Mouse (Mus musculus) heart, embryonic 10.5 days (tissue): ENCODE data around the gene Ripk1. TPM values are rescaled to one million over a fixed set of nuclear protein-coding genes. Genes with fewer than 3 reads are reported as not detected.
"Not testable (repeated sequence)": the region's sequence is repeated elsewhere in the genome, so short reads cannot be mapped to it uniquely, and the experiment has no call there.

Experiments
- DNase-seq: peaks from one replicate; pipeline ENCODE4 v3.0.0-alpha.2; 2017; ENCODE audit warnings: low spot score
- H3K27ac ChIP-seq: fragments of 300-500 bp; sonication (generic); 2 replicates; pipeline ENCODE4 v1.5.1; 2016; ENCODE audit warnings: mild to moderate bottlenecking
- H3K27me3 ChIP-seq: fragments of 300-500 bp; sonication (generic); 2 replicates; pipeline ENCODE4 v1.6.1; 2016; ENCODE audit warnings: mild to moderate bottlenecking; ENCODE audit not compliant: poor library complexity, insufficient read depth, severe bottlenecking
- H3K36me3 ChIP-seq: fragments of 300-500 bp; sonication (generic); 2 replicates; pipeline ENCODE4 v1.6.1; 2016; ENCODE audit warnings: mild to moderate bottlenecking, moderate library complexity
- H3K4me1 ChIP-seq: fragments of 300-500 bp; sonication (generic); 2 replicates; pipeline ENCODE4 v1.6.1; 2016; ENCODE audit warnings: mild to moderate bottlenecking
- H3K4me3 ChIP-seq: fragments of 300-500 bp; sonication (generic); 2 replicates; pipeline ENCODE4 v1.5.1; 2016; ENCODE audit warnings: mild to moderate bottlenecking, moderate library complexity
- H3K9me3 ChIP-seq: fragments of 300-500 bp; sonication (generic); 2 replicates; pipeline ENCODE4 v1.6.1; 2016; ENCODE audit warnings: mild to moderate bottlenecking, moderate library complexity
- WGBS: fragments of 180-500 bp; shearing (Covaris S2); methylation state at CpG from one replicate; pipeline ENCODE4 v1.1.7; 2016; 5-methylcytosine and 5-hydroxymethylcytosine counted together
- polyA plus RNA-seq: library from polyadenylated mRNA; unstranded; fragments of >200 nt; fragmentation: Nextera tagmentation; extraction: Ambion mirVana; gene quantifications from 2 replicates; pipeline ENCODE4 v1.2.1, GENCODE M21; 2016

The Ripk1 gene
- polyA plus RNA-seq, 1 experiment from 2014 or later, result 13.4 TPM

DNA sequence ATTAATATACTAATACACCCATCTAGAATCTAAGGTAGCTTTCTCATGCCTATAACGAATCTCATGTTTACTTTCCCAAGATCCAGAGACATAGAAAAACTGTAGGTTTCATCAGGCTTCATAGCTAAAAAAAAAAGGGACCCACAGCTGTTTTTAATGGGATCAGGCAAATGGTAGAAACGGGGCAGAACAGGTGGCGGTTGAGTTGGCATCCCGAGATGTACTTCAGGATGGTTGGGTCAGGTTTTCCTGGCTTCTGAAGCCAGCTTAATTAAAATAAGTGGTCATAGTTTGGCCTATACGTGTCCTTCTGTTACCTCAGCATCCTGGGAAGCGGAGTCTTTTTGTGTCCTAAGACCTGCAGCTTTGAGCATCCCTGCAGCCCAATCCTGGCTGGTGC lies 69.7 kb downstream of the Ripk1 start:
- no peaks in the 10 kb centered on the region for H3K27me3 ChIP-seq
- H3K4me3 ChIP-seq, result no peak overlapping the region
- H3K27ac ChIP-seq, result no peak overlapping the region
- H3K9me3 ChIP-seq, result no peaks in the 10 kb centered on the region
- peaks cover 19% of the 10 kb centered on the region for H3K4me1 ChIP-seq
- DNase-seq, result no peak
- 86% methylated on average over 6 of the region's 6 CpGs for WGBS
- peaks cover 14% of the 10 kb centered on the region; the same call in 1 of the 2 replicates for H3K36me3 ChIP-seq

DNA sequence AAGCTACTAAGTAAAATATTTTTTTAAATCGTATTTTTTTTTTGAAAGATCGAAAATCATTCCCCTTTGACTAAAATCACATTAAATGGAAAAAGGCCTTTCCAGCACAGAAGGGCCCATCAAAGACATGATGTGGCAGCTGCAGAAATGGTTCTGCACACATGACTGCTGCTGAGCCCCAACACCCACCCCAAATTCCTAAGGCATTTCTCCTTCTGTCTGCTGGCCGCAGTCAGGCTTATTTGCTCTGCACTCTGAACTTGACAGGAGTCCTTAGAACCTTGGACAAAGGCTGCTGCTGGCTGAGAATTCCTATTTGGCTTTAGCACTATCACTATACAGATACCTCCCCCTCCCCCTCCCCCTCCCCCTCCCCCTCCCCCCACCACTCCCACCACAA lies 70.7 kb downstream of the Ripk1 start:
- H3K9me3 ChIP-seq, result no peaks in the 10 kb centered on the region
- no peaks in the 10 kb centered on the region for H3K27me3 ChIP-seq
- DNase-seq, result no peak
- no peak overlapping the region for H3K4me3 ChIP-seq
- peaks cover 19% of the 10 kb centered on the region for H3K4me1 ChIP-seq
- 73% methylated on average over 3 of the region's 3 CpGs for WGBS
- H3K36me3 ChIP-seq, result peaks cover 14% of the 10 kb centered on the region; the same call in 1 of the 2 replicates
- no peak overlapping the region for H3K27ac ChIP-seq

DNA sequence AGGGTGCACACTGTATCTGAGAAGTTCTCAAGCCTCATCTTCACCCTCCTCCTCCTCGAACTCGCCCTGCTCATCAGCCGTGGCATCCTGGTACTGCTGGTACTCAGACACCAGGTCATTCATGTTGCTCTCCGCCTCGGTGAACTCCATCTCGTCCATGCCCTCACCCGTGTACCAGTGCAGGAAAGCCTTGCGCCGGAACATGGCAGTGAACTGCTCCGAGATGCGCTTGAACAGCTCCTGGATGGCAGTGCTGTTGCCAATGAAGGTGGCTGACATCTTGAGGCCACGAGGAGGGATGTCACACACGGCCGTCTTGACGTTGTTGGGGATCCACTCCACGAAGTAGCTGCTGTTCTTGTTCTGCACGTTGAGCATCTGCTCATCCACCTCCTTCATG lies 72.3 kb downstream of the Ripk1 start:
- H3K9me3 ChIP-seq, H3K36me3 ChIP-seq, DNase-seq, H3K27me3 ChIP-seq, H3K4me3 ChIP-seq, H3K27ac ChIP-seq: not testable (repeated sequence)
- 89% methylated on average over 11 of the region's 17 CpGs for WGBS
- peaks cover 25% of the 10 kb centered on the region for H3K4me1 ChIP-seq

DNA sequence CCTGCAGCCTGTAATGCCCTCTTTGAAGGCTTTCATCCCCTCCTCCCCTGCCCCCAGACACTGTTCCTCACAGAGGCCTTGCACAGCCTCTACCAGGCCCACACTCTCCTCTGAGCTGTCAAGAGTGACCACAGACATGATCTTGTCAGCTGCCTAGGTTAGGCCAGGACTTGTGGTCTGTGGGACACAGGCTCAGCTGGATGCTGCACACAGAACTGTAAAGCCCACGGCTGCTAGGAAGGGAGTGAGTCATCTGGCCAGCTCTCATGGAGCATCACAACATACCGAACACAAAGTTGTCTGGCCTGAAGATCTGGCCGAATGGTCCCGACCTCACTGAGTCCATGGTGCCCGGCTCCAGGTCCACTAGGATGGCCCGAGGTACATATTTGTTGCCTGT lies 73.7 kb downstream of the Ripk1 start:
- peaks cover 17% of the 10 kb centered on the region for H3K4me1 ChIP-seq
- not testable (repeated sequence) for H3K4me3 ChIP-seq, H3K9me3 ChIP-seq, H3K27ac ChIP-seq, H3K36me3 ChIP-seq, DNase-seq
- WGBS, result 84% methylated on average over 6 of the region's 6 CpGs
- H3K27me3 ChIP-seq, result peaks cover 16% of the 10 kb centered on the region; the same call in 1 of the 2 replicates

DNA sequence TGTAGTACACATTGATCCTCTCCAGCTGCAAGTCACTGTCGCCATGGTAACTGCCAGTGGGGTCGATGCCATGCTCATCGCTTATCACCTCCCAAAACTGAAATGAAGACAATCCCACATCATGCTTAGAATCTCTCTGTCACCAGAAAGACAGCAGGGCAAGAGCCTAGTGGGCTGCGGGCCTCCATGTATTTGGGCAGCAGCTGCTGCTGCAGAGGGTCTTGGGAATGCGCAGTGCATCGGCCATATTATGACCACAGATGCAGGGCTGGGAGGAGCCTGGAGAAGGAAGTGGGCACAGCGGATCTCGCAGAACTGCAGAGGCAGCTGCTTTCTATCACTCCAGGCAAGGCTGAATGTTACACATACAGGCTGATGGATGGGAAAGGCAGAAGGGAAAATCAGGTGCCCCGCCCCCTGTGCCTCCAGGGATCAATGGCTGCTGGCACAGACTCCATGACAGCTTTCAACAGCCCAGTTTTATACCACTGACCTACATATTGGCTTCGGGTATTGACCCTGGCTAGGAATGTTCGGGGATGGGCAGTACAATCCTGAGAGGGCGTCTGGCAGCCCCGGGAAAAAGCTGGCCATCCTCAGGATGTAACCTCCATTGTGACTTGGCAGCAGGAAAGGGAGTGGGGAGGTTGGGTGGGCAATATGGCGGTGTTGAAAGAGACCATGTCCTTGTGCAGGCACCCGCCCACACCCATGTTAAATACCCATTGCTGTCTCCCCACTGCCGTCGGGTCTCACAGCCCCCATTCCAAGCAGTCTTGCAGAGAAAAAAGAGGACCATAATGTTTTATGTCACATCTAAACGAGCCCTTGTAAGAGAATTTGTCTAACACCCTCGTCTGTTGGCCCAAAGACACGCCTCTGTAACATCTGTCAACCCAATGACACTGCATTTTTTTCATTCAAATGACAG lies 74.7 kb downstream of the Ripk1 start:
- no peaks in the 10 kb centered on the region for H3K9me3 ChIP-seq
- H3K4me3 ChIP-seq, result peak overlapping the region; percentile 81
- H3K27ac ChIP-seq, result 0 out of 2 replicates have a peak overlapping the region, but pooled peaks have one; percentile 4
- WGBS, result 55% methylated on average over 20 of the region's 20 CpGs
- peaks cover 17% of the 10 kb centered on the region for H3K4me1 ChIP-seq
- H3K27me3 ChIP-seq, result peaks cover 16% of the 10 kb centered on the region; the same call in 1 of the 2 replicates
- DNase-seq, result no peak
- H3K36me3 ChIP-seq, result peaks cover 7% of the 10 kb centered on the region; the same call in 1 of the 2 replicates

DNA sequence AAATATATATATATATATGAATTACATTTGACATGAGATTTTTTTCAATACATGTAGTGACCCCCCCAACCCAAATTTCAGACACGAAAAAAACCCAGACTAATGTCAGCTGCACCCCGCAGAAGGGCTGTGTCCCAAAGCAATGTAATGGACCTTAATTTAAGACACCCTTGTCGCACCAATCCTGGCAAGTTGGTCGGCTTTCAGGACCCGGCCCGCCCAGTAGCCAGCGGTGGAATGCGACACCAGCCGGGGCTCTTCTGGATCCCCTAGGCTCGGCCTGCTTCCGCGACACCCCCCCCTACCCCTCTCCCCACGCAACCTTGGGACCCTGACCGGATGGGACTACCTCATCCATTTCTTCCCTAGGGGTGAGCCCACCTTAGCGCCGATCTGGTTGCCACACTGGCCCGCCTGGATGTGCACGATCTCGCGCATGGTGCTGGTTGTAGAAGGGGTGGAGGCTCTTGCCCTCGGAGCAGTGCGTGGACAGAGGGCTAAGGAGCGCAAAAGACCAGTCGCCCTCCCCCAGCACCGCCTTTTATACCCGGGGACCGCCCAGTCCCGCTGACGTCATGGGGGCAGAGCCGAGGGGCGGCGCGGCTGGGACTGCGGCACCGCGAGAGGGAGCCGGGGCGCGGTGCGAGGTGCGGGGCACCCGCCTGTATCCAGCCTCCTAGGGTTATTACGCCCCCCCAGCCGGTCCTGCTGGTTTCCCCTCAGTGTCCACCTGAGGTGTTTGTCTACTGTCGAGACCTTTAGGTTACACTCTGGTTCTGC lies 75.5 kb downstream of the Ripk1 start, which contains the start of gene Tubb2a:
TSS of gene Tubb2a (minus strand) at position 516 of the 780 bp plus-strand sequence.
- H3K36me3 ChIP-seq, result peaks cover 7% of the 10 kb centered on the region; the same call in 1 of the 2 replicates
- H3K4me3 ChIP-seq, result peak within 1 kb of the TSS; percentile 81
- H3K4me1 ChIP-seq, result peaks cover 17% of the 10 kb centered on the region
- peak within 1 kb of the TSS; percentile 87 for H3K27ac ChIP-seq
- under 1% methylated on average over 45 of the region's 45 CpGs for WGBS
- peak; percentile 94 for DNase-seq
- no peaks in the 10 kb centered on the region for H3K9me3 ChIP-seq
- peaks cover 16% of the 10 kb centered on the region; the same call in 1 of the 2 replicates for H3K27me3 ChIP-seq

DNA sequence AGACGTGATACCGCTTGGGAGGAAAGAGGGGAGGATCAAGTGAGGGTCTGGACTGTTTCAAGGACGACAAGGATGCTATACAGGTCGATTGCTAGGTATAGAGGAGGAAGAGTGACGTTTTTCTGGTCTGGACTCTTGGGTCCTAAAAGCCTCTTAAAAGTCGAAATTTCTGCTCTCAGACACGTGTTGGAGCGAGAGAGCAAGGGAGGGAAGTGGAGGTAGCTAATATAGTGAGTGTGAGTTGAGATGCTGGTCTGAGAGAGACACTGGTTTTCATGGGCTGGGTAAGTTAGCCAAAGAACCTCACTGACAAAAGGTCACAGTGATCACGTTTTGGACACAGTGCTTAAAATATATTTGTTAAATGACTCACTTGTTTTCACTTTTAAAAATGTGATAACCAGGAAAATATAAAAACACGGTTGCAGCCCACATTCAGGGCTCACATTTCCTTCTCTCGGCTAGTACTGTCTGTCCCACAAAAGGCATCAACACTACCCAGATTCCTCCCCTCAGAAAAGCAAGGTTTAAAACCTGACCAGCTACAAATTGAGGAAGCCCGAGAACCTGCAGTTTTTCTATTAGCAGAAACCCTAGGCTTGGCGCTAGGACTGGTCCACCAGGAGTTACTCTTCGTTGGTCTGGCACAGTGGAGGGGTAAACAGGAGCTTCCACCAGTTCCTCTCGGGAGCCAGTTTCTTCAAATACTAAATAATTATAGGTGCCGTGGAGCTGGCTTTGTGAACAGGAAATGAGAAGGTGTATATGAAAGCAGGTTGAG lies 76.5 kb downstream of the Ripk1 start:
- Histone ChIP-seq H3K9me3 (no peaks in the 10 kb centered on the region), H3K27me3 (peaks cover 16% of the 10 kb centered on the region; the same call in 1 of the 2 replicates), H3K4me3 (peak overlapping the region; percentile 81), H3K36me3 (peaks cover 7% of the 10 kb centered on the region; the same call in 1 of the 2 replicates), H3K27ac (peak overlapping the region; percentile 87), H3K4me1 (peaks cover 17% of the 10 kb centered on the region)
- no peak for DNase-seq
- WGBS, result 38% methylated on average over 16 of the region's 16 CpGs

DNA sequence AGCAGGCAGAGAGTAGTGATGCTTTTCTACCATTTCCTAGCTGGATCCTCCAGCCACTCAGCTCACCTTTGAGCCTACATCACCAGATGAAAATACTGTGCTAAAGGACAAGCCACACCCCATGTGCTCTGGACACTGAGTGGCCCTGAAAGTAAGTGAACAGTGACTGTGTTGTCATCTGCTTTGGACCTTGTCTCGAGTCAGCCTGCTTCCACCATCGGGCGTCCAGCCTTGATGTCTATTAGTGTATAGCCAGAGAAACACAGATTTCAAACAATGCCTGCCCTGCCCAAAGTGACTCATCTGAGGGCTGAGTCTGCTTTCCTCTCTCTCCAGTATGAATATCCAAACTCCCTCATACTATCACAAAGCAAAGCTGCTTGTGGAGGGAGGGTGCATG lies 77.6 kb downstream of the Ripk1 start:
- Histone ChIP-seq H3K4me3 (no peak overlapping the region), H3K27ac (no peak overlapping the region), H3K36me3 (peaks cover 7% of the 10 kb centered on the region; the same call in 1 of the 2 replicates), H3K27me3 (peaks cover 16% of the 10 kb centered on the region; the same call in 1 of the 2 replicates), H3K9me3 (no peaks in the 10 kb centered on the region), H3K4me1 (peaks cover 17% of the 10 kb centered on the region)
- no peak for DNase-seq
- 73% methylated on average over 3 of the region's 3 CpGs for WGBS

DNA sequence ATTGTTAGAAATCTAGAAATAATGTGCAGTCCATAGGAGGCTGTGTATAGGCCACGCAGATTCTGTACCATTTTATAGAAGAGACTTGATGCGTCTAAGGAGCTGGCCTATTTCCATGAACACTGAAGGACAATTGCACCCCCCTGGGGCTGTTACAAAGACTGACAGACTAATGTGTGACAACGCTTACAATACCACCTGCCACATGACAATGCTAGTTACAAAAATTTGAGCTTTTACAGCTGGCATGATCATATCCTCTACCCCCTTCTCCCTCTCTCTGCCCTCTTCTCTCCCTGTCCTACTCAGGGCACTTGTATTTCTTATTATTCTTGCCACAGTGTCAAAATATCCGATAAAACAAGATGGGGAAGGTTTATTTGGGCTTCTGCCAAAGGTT lies 79.8 kb downstream of the Ripk1 start:
- Histone ChIP-seq H3K4me3 (no peak overlapping the region), H3K4me1 (peaks cover 16% of the 10 kb centered on the region), H3K27ac (no peak overlapping the region), H3K9me3 (no peaks in the 10 kb centered on the region), H3K36me3 (no peaks in the 10 kb centered on the region), H3K27me3 (peaks cover 16% of the 10 kb centered on the region; the same call in 1 of the 2 replicates)
- no peak for DNase-seq
- WGBS, result 81% methylated on average over 4 of the region's 4 CpGs

DNA sequence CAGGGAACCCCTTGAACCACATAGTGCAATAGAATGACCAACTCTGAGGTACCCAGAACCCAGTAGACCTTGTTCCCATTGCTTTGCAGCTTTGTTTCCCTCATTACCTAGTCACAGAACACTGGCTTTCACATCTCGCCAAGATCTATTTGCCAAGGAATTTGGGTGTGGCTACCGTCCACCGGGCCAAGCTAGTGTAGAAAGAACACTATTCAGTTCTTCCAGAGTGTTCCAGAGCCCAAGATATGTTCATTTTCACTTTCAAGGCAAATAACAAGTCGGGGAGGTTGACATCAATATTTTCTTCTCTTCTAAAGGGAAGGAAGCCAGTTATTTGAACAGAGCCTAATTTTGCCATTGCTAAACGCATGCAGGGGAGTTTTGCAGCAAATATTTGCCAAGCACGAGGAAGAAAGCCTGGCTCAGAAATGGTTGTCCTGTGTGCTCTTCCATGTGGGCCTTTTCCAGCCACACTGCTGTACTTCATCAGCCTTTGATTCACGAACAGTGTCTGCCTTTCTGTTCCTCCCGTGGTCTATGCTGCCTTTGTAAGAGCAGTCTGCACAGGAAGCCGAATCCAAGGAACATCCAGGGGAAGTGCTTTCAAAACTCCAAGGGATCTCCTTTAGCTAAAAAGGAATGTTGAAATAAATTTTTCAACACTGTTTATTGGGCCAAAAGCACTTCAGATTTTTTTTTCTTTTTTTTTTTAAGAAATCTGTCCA lies 82.0 kb downstream of the Ripk1 start:
- 71% methylated on average over 9 of the region's 9 CpGs for WGBS

More for the DNA sequence above, 82.0 kb downstream of the Ripk1 start:
- Histone ChIP-seq H3K27me3 (peaks cover 12% of the 10 kb centered on the region; the same call in 1 of the 2 replicates), H3K36me3 (no peaks in the 10 kb centered on the region), H3K27ac (no peak overlapping the region), H3K4me1 (peaks cover 20% of the 10 kb centered on the region), H3K9me3 (no peaks in the 10 kb centered on the region), H3K4me3 (no peak overlapping the region)
- DNase-seq, result no peak
